Mouse (Mus musculus) c-Kit-positive CD71-negative TER-119-negative erythroid progenitor cells, embryonic 14.5 days (primary cell): Measurements from ENCODE around the gene Rhox3f.
"Not testable (repeated sequence)": the region's sequence is repeated elsewhere in the genome, so short reads cannot be mapped to it uniquely, and the experiment has no call there.

Experiments used
- DNase-seq: peaks from one replicate; pipeline ENCODE4 v3.0.0-alpha.2; 2013; ENCODE audit warnings: low read depth

Rhox3f gene

DNA sequence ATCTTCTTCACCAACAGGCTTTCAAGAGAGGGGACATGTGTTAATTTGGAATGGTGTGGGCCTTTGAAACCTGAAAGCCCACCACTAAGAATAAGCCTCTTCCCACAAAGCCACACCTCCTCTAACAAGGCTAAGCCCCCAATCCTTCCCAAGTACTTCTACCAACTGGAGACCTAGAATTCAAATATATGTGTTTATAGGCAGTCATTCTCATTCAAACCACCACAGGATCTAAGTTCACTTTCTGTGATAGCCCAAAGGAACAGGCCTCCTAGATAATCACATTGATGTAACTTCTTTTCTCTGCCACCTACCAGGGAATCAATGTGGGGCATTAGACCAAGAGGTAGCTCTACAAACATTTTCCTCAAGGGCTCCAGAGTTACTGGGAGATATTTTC lies at the start of gene Rhox3f:
TSS of gene Rhox3f (plus strand) at position 301 of the 400 bp plus-strand sequence.
- not testable (repeated sequence) for DNase-seq

DNA sequence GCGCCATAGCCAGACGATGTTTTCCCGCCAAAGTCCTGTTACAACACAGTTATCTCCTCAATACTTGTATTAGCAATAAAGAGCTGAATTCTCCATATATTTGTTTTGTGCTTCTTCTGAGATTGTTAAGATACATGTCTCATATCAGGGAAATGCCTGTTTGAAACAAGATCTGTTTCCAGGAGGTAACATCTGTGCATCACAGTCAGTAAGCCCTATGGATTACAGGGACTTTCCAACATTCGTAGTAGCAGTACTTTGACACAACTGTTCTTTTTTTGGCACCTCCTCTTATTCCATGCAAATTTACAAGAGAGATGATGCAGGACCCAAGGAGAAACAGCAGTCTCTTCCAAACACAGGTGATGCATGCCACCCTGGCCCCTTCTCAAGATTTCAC lies 39.1 kb upstream of the Rhox3f start, which contains the start of gene Rhox3e:
TSS of gene Rhox3e (plus strand) at position 301 of the 400 bp plus-strand sequence.
- not testable (repeated sequence) for DNase-seq

DNA sequence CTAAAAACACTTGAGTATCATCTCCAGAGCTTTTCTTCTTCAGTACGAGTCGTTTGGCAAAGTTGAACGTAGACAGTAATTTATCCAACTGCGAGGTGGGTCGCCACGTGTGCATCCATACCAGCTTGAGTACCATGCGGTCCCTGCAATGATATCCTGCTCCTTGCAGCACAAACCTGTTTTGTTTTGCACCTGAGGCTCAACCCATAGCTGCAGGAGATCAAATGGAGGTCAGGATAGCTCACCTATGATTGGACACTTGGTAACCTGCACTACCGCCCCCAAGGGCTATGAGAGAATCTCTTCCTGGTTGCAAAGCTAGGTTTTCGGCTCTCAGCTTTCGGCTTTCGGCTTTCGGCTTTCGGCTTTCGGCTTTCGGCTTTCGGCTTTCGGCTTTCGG lies 23.7 kb upstream of the Rhox3f start, which contains the start of gene Rhox4e:
TSS of gene Rhox4e (plus strand) at position 301 of the 400 bp plus-strand sequence.
- DNase-seq = not testable (repeated sequence)

DNA sequence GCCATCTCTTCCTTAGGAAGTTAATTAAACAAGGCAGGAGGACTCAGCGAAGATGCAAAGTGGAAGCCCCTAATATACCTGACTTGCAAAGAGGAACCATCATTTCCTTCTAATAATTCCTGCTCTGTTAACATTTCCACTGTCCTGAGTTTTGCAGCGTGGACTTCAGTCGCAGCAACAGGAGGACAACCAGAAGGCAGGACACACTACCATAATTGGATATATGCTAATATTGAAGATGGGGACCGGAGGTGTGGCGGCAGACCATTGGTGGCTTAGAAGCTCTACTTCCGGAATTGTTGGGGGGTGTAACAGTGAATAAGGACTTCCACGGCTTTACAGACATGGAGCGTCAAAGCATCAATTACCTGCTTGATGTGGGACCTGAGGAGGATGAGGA lies 9.7 kb upstream of the Rhox3f start, which contains the start of gene Rhox2f:
TSS of gene Rhox2f (plus strand) at position 301 of the 400 bp plus-strand sequence.
- DNase-seq = not testable (repeated sequence)

DNA sequence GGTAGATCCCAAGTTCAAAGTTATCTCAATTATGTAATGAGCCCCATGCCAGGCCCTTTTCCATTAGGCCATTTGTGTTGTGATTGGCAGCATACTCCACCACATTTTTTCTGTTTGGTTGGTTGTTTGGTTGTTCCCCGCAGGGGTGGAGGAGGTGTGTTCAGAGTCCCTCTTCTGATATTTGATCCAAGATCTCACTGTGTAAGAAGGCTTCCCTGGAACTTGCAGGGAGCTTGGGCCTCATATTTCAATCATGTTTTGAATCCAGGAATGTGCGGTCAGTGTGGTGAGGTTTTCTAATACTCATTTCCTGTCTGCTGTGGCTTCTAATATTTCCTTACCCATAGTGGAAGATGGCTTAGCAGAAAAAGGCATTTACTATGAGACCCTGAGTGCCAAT lies 8.2 kb upstream of the Rhox3f start:
- not testable (repeated sequence) for DNase-seq

DNA sequence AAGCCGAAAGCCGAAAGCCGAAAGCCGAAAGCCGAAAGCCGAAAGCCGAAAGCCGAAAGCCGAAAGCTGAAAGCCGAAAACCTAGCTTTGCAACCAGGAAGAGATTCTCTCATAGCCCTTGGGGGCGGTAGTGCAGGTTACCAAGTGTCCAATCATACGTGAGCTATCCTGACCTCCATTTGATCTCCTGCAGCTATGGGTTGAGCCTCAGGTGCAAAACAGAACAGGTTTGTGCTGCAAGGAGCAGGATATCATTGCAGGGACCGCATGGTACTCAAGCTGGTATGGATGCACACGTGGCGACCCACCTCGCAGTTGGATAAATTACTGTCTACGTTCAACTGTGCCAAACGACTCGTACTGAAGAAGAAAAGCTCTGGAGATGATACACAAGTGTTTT lies 26.8 kb downstream of the Rhox3f start, which contains the start of gene Rhox4f:
TSS of gene Rhox4f (minus strand) at position 101 of the 400 bp plus-strand sequence.
- DNase-seq = not testable (repeated sequence)

DNA sequence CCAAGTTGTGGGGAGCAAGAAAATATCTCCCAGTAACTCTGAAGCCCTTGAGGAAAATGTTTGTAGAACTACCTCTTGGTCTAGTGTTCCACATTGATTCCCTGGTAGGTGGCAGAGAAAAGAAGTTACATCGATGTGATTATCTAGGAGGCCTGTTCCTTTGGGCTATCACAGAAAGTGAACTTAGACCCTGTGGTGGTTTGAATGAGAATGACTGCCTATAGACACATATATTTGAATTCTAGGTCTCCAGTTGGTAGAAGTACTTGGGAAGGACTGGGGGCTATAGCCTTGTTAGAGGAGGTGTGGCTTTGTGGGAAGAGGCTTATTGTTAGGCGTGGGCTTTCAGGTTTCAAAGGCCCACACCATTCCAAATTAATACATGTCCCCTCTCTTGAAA lies 47.7 kb downstream of the Rhox3f start, which contains the start of gene Rhox3g:
TSS of gene Rhox3g (minus strand) at position 101 of the 400 bp plus-strand sequence.
- not testable (repeated sequence) for DNase-seq
